Mouse (Mus musculus): ENCODE data around the gene Arhgef7. TPM values are rescaled to one million over a fixed set of nuclear protein-coding genes. Genes with fewer than 3 reads are reported as not detected.
"Not testable (repeated sequence)": the region's sequence is repeated elsewhere in the genome, so short reads cannot be mapped to it uniquely, and the experiment has no call there.

Arhgef7 gene
- polyA plus RNA-seq, 1 experiment: 27.4 TPM

- TF ChIP-seq CTCF (IDR thresholded peaks at IDR 0.05; ENCODE audit: extremely low read depth, insufficient read length, insufficient replicate concordance, low read depth, low read length): no peak
- no peaks in the 10 kb centered on the region for H3K36me3 ChIP-seq (ENCODE audit: control insufficient read depth, insufficient read depth, low read length)
- H3K4me3 ChIP-seq (ENCODE audit: low read depth, low read length): no peak overlapping the region
- 80% methylated on average over 13 of the region's 13 CpGs for WGBS
- H3K27ac ChIP-seq (ENCODE audit: insufficient read depth, low read depth, low read length): no peak overlapping the region
- no peaks in the 10 kb centered on the region for H3K4me1 ChIP-seq (ENCODE audit: control insufficient read depth, insufficient read depth, insufficient read length, low read length)
- H3K27me3 ChIP-seq (ENCODE audit: control insufficient read depth, insufficient read depth, low read length): no peaks in the 10 kb centered on the region
These were observed 116.3 kb downstream of the Arhgef7 start for GRCm38 (mm10) chr8:11843677-11844315.

GRCm38 (mm10) chr8:11844316-11844685, 116.8 kb downstream of the Arhgef7 start:
- Histone ChIP-seq H3K4me1 (ENCODE audit: control insufficient read depth, insufficient read depth, insufficient read length, low read length) (no peaks in the 10 kb centered on the region), H3K36me3 (ENCODE audit: control insufficient read depth, insufficient read depth, low read length) (no peaks in the 10 kb centered on the region), H3K27ac (ENCODE audit: insufficient read depth, low read depth, low read length) (no peak overlapping the region), H3K27me3 (ENCODE audit: control insufficient read depth, insufficient read depth, low read length) (no peaks in the 10 kb centered on the region), H3K4me3 (ENCODE audit: low read depth, low read length) (no peak overlapping the region)
- 78% methylated on average over 7 of the region's 7 CpGs for WGBS
- TF ChIP-seq CTCF (IDR thresholded peaks at IDR 0.05; ENCODE audit: extremely low read depth, insufficient read length, insufficient replicate concordance, low read depth, low read length) (no peak), POLR2A (IDR thresholded peaks at IDR 0.05; ENCODE audit: low read depth, low read length) (no peak)

DNA sequence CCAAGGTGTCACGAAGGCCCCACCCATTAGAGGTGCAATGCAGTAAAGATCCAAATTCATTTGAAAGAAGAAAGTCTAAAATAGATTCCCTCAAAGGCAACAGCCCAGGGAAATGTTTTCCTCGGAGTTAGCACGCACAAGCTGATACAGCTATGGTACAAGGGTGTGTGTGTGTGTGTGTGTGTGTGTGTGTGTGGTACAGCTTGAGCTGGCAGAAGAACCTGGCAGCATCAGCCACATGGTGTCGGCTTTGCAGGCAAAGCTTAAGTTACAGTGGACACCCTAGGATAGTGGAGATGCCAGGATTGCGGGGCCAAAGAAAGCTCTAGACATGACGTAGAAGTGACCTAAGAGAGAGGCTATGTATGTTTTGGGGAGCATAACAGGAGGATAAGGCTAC, 119.3 kb downstream of the Arhgef7 start:
- WGBS: 82% methylated on average over 6 of the region's 6 CpGs
- no peak overlapping the region for H3K4me3 ChIP-seq (ENCODE audit: low read depth, low read length)
- H3K27me3 ChIP-seq (ENCODE audit: control insufficient read depth, insufficient read depth, low read length): no peaks in the 10 kb centered on the region
- no peaks in the 10 kb centered on the region for H3K36me3 ChIP-seq (ENCODE audit: control insufficient read depth, insufficient read depth, low read length)
- H3K4me1 ChIP-seq (ENCODE audit: control insufficient read depth, insufficient read depth, insufficient read length, low read length): no peaks in the 10 kb centered on the region
- H3K27ac ChIP-seq (ENCODE audit: insufficient read depth, low read depth, low read length): no peak overlapping the region
- TF ChIP-seq CTCF (IDR thresholded peaks at IDR 0.05; ENCODE audit: extremely low read depth, insufficient read length, insufficient replicate concordance, low read depth, low read length) (no peak), POLR2A (IDR thresholded peaks at IDR 0.05; ENCODE audit: low read depth, low read length) (no peak)

DNA sequence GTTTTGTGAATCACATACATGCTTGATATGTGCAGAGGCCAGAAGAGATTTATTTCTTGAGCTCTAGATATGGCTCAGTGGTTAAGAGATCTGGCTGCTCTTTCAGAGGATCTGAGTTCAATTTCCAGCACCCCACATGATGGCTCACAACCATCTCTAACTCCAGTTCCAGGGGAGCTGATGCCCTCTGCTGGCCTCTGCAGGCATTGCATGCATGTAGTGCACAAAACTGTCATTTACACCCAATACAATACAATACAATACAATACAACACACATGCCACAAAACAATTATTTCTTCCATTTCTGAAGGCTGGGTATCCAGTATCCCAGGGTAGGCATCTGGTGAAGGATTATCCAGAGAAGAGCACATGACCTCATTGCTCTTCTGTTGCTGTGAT, 140.3 kb downstream of the Arhgef7 start:
- Histone ChIP-seq H3K27ac (ENCODE audit: insufficient read depth, low read depth, low read length) (no peak overlapping the region), H3K36me3 (ENCODE audit: control insufficient read depth, insufficient read depth, low read length) (no peaks in the 10 kb centered on the region), H3K4me1 (ENCODE audit: control insufficient read depth, insufficient read depth, insufficient read length, low read length) (no peaks in the 10 kb centered on the region), H3K4me3 (ENCODE audit: low read depth, low read length) (no peak overlapping the region), H3K27me3 (ENCODE audit: control insufficient read depth, insufficient read depth, low read length) (no peaks in the 10 kb centered on the region)
- TF ChIP-seq POLR2A (IDR thresholded peaks at IDR 0.05; ENCODE audit: low read depth, low read length): no peak
- TF ChIP-seq CTCF (IDR thresholded peaks at IDR 0.05; ENCODE audit: extremely low read depth, insufficient read length, insufficient replicate concordance, low read depth, low read length): peak; percentile 39; the same call in 1 of the 2 replicates

DNA sequence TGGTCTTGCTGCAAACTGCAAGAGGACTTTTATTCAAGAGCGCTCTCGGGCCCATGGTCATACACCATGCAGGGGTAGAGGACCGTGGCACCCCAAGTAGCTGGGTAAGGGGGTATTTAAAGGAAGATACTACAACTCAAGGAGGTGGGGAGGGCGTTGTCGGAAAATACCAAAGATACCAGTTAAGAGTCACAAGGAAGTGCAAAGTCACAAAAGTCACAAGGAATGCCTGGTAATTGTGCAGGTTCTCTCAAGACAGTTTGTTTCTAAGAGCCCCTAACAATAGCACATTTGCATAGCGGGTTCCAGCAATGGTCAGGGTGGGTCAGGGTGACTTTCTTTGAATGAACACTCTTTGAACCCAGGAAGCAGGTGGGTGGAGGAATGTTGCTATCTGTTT, 146.7 kb downstream of the Arhgef7 start:
- not testable (repeated sequence) for H3K27ac ChIP-seq (ENCODE audit: insufficient read depth, low read depth, low read length); H3K36me3 ChIP-seq (ENCODE audit: control insufficient read depth, insufficient read depth, low read length); H3K27me3 ChIP-seq (ENCODE audit: control insufficient read depth, insufficient read depth, low read length); H3K4me1 ChIP-seq (ENCODE audit: control insufficient read depth, insufficient read depth, insufficient read length, low read length); H3K4me3 ChIP-seq (ENCODE audit: low read depth, low read length)
- 93% methylated on average over 6 of the region's 6 CpGs for WGBS

DNA sequence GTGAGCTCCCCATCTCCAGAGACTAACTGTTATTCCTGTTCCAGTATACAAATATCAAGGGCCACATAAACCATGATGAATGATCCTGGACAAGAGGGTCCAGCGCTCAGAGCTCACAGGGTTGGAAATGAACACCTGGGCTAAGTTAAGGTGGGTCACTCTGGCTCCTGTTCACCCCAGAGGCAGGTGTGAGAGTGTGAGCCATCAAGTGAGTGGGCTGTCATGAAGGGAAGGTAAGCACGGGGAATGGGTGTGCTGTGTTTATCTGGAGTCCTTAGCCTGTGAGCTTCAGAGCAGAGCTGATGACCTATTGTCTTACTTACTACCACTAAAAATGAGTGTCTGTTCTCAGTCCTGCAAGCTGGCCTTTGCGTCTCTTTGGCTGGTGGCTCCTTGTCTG, 157.1 kb downstream of the Arhgef7 start:
- 91% methylated on average over 3 of the region's 3 CpGs for WGBS
- Histone ChIP-seq H3K36me3 (ENCODE audit: control insufficient read depth, insufficient read depth, low read length) (no peaks in the 10 kb centered on the region), H3K27me3 (ENCODE audit: control insufficient read depth, insufficient read depth, low read length) (no peaks in the 10 kb centered on the region), H3K27ac (ENCODE audit: insufficient read depth, low read depth, low read length) (no peak overlapping the region), H3K4me1 (ENCODE audit: control insufficient read depth, insufficient read depth, insufficient read length, low read length) (no peaks in the 10 kb centered on the region), H3K4me3 (ENCODE audit: low read depth, low read length) (no peak overlapping the region)
- TF ChIP-seq POLR2A (IDR thresholded peaks at IDR 0.05; ENCODE audit: low read depth, low read length): no peak

Other genes with a start within 250 kb of the Arhgef7 start
- 18.6 and 43.3 TPM in 2 replicates for gene Rab20, start 249.0 kb upstream of the Arhgef7 start, polyA plus RNA-seq (2012; rRNA removed)
- gene Naxd, start 230.2 kb upstream of the Arhgef7 start, polyA plus RNA-seq (2012; rRNA removed): 64.9 and 81.1 TPM in 2 replicates
- gene Cars2, start 176.9 kb upstream of the Arhgef7 start, polyA plus RNA-seq (2012; rRNA removed): 32.0 and 46.2 TPM in 2 replicates
- gene Ing1, start 172.2 kb upstream of the Arhgef7 start, polyA plus RNA-seq (2012; rRNA removed): 4.0 and 13.2 TPM in 2 replicates
- gene Ankrd10, start 92.0 kb upstream of the Arhgef7 start, polyA plus RNA-seq (2012; rRNA removed): 27.3 and 40.4 TPM in 2 replicates
- gene 1700016D06Rik, start 26.7 kb upstream of the Arhgef7 start, polyA plus RNA-seq (2012; rRNA removed): not detected in 2 replicates
- gene Tex29, start 112.8 kb downstream of the Arhgef7 start, polyA plus RNA-seq (2012; rRNA removed): not detected in 2 replicates

Measured in small intestine, adult 2 months (tissue).